Mouse (Mus musculus): ENCODE results near the gene Btbd9. TPM values are rescaled to one million over a fixed set of nuclear protein-coding genes. Genes with fewer than 3 reads are reported as not detected.

Btbd9 gene
- polyA plus RNA-seq, 1 experiment from 2014 or later, result 63.1 TPM

GRCm38 (mm10) chr17:30613350-30613749, 37.1 kb upstream of the Btbd9 start:
- Histone ChIP-seq H3K4me2 (replicated peaks; ENCODE audit: low read depth, low read length) (no peak overlapping the region), H3K27ac (ENCODE audit: low read length) (no peak overlapping the region), H3K36me3 (ENCODE audit: control insufficient read depth, insufficient read depth, low read length) (no peaks in the 10 kb centered on the region), H3K9ac (replicated peaks; ENCODE audit: low read depth, low read length) (no peak overlapping the region), H3K27me3 (ENCODE audit: control insufficient read depth, insufficient read depth, low read length) (no peaks in the 10 kb centered on the region), H3K4me1 (ENCODE audit: control insufficient read depth, insufficient read depth, low read length) (peaks cover 5% of the 10 kb centered on the region), H3K4me3 (ENCODE audit: low read depth, low read length) (no peak overlapping the region), H3K9me3 (ENCODE audit: control insufficient read depth, low read depth, low read length) (no peaks in the 10 kb centered on the region)
- no peak for ATAC-seq (ENCODE audit: insufficient number of reproducible peaks, insufficient read depth, low FRiP score, low read depth)

GRCm38 (mm10) chr17:30612075-30612859, 36.0 kb upstream of the Btbd9 start:
- 0 out of 2 replicates have a peak, but pooled peaks cover 2% of the 10 kb centered on the region for H3K36me3 ChIP-seq (ENCODE audit: control insufficient read depth, insufficient read depth, low read length)
- H3K4me2 ChIP-seq (replicated peaks; ENCODE audit: low read depth, low read length), result peak overlapping the region; percentile 46
- peaks cover 5% of the 10 kb centered on the region for H3K4me1 ChIP-seq (ENCODE audit: control insufficient read depth, insufficient read depth, low read length)
- peak overlapping the region; percentile 77 for H3K9ac ChIP-seq (replicated peaks; ENCODE audit: low read depth, low read length)
- ATAC-seq (ENCODE audit: insufficient number of reproducible peaks, insufficient read depth, low FRiP score, low read depth), result peak; percentile 100
- no peaks in the 10 kb centered on the region for H3K9me3 ChIP-seq (ENCODE audit: control insufficient read depth, low read depth, low read length)
- no peaks in the 10 kb centered on the region for H3K27me3 ChIP-seq (ENCODE audit: control insufficient read depth, insufficient read depth, low read length)
- WGBS, result under 1% methylated on average over 34 of the region's 34 CpGs
- H3K4me3 ChIP-seq (ENCODE audit: low read depth, low read length), result peak overlapping the region; percentile 66
- H3K27ac ChIP-seq (ENCODE audit: low read length), result peak overlapping the region; percentile 77

- no peaks in the 10 kb centered on the region for H3K27me3 ChIP-seq (ENCODE audit: control insufficient read depth, insufficient read depth, low read length)
- peak overlapping the region; percentile 66 for H3K4me3 ChIP-seq (ENCODE audit: low read depth, low read length)
- H3K4me2 ChIP-seq (replicated peaks; ENCODE audit: low read depth, low read length), result peak overlapping the region; percentile 46
- H3K4me1 ChIP-seq (ENCODE audit: control insufficient read depth, insufficient read depth, low read length), result peaks cover 5% of the 10 kb centered on the region
- peak overlapping the region; percentile 77 for H3K27ac ChIP-seq (ENCODE audit: low read length)
- 0 out of 2 replicates have a peak, but pooled peaks cover 4% of the 10 kb centered on the region for H3K36me3 ChIP-seq (ENCODE audit: control insufficient read depth, insufficient read depth, low read length)
- ATAC-seq (ENCODE audit: insufficient number of reproducible peaks, insufficient read depth, low FRiP score, low read depth), result no peak
- 21% methylated on average over 18 of the region's 18 CpGs for WGBS
- peak overlapping the region; percentile 77 for H3K9ac ChIP-seq (replicated peaks; ENCODE audit: low read depth, low read length)
- H3K9me3 ChIP-seq (ENCODE audit: control insufficient read depth, low read depth, low read length), result no peaks in the 10 kb centered on the region
These were observed 35.2 kb upstream of the Btbd9 start for GRCm38 (mm10) chr17:30611221-30612074.

- ATAC-seq (ENCODE audit: insufficient number of reproducible peaks, insufficient read depth, low FRiP score, low read depth), result no peak
- H3K4me1 ChIP-seq (ENCODE audit: control insufficient read depth, insufficient read depth, low read length), result peaks cover 5% of the 10 kb centered on the region
These were observed 34.5 kb upstream of the Btbd9 start for GRCm38 (mm10) chr17:30610739-30611138.

GRCm38 (mm10) chr17:30609980-30610307, 33.7 kb upstream of the Btbd9 start:
- WGBS, result 92% methylated on average over 5 of the region's 5 CpGs

More at GRCm38 (mm10) chr17:30610739-30611138, 34.5 kb upstream of the Btbd9 start:
- Histone ChIP-seq H3K36me3 (ENCODE audit: control insufficient read depth, insufficient read depth, low read length) (0 out of 2 replicates have a peak, but pooled peaks cover 4% of the 10 kb centered on the region), H3K4me2 (replicated peaks; ENCODE audit: low read depth, low read length) (no peak overlapping the region), H3K27me3 (ENCODE audit: control insufficient read depth, insufficient read depth, low read length) (no peaks in the 10 kb centered on the region), H3K9ac (replicated peaks; ENCODE audit: low read depth, low read length) (no peak overlapping the region), H3K4me3 (ENCODE audit: low read depth, low read length) (no peak overlapping the region), H3K9me3 (ENCODE audit: control insufficient read depth, low read depth, low read length) (no peaks in the 10 kb centered on the region), H3K27ac (ENCODE audit: low read length) (no peak overlapping the region)
- 71% methylated on average over 1 of the region's 1 CpGs for WGBS

GRCm38 (mm10) chr17:30609305-30609979, 33.2 kb upstream of the Btbd9 start:
- Histone ChIP-seq H3K36me3 (ENCODE audit: control insufficient read depth, insufficient read depth, low read length) (0 out of 2 replicates have a peak, but pooled peaks cover 4% of the 10 kb centered on the region), H3K4me1 (ENCODE audit: control insufficient read depth, insufficient read depth, low read length) (peaks cover 5% of the 10 kb centered on the region), H3K9ac (replicated peaks; ENCODE audit: low read depth, low read length) (no peak overlapping the region), H3K9me3 (ENCODE audit: control insufficient read depth, low read depth, low read length) (no peaks in the 10 kb centered on the region), H3K4me3 (ENCODE audit: low read depth, low read length) (no peak overlapping the region), H3K27me3 (ENCODE audit: control insufficient read depth, insufficient read depth, low read length) (no peaks in the 10 kb centered on the region), H3K4me2 (replicated peaks; ENCODE audit: low read depth, low read length) (no peak overlapping the region), H3K27ac (ENCODE audit: low read length) (no peak overlapping the region)
- WGBS, result 81% methylated on average over 16 of the region's 16 CpGs
- no peak for ATAC-seq (ENCODE audit: insufficient number of reproducible peaks, insufficient read depth, low FRiP score, low read depth)

More at GRCm38 (mm10) chr17:30609980-30610307, 33.7 kb upstream of the Btbd9 start:
- Histone ChIP-seq H3K4me2 (replicated peaks; ENCODE audit: low read depth, low read length) (no peak overlapping the region), H3K9ac (replicated peaks; ENCODE audit: low read depth, low read length) (no peak overlapping the region), H3K4me1 (ENCODE audit: control insufficient read depth, insufficient read depth, low read length) (peaks cover 5% of the 10 kb centered on the region), H3K9me3 (ENCODE audit: control insufficient read depth, low read depth, low read length) (no peaks in the 10 kb centered on the region), H3K4me3 (ENCODE audit: low read depth, low read length) (no peak overlapping the region), H3K27me3 (ENCODE audit: control insufficient read depth, insufficient read depth, low read length) (no peaks in the 10 kb centered on the region), H3K27ac (ENCODE audit: low read length) (no peak overlapping the region), H3K36me3 (ENCODE audit: control insufficient read depth, insufficient read depth, low read length) (0 out of 2 replicates have a peak, but pooled peaks cover 4% of the 10 kb centered on the region)
- ATAC-seq (ENCODE audit: insufficient number of reproducible peaks, insufficient read depth, low FRiP score, low read depth), result no peak

GRCm38 (mm10) chr17:30607909-30608495, 31.7 kb upstream of the Btbd9 start:
- peaks cover 8% of the 10 kb centered on the region; the same call in 1 of the 2 replicates for H3K36me3 ChIP-seq (ENCODE audit: control insufficient read depth, insufficient read depth, low read length)
- peaks cover 5% of the 10 kb centered on the region for H3K4me1 ChIP-seq (ENCODE audit: control insufficient read depth, insufficient read depth, low read length)
- no peaks in the 10 kb centered on the region for H3K27me3 ChIP-seq (ENCODE audit: control insufficient read depth, insufficient read depth, low read length)
- WGBS, result 73% methylated on average over 8 of the region's 8 CpGs
- no peak overlapping the region for H3K4me2 ChIP-seq (replicated peaks; ENCODE audit: low read depth, low read length)
- H3K4me3 ChIP-seq (ENCODE audit: low read depth, low read length), result no peak overlapping the region
- no peak overlapping the region for H3K9ac ChIP-seq (replicated peaks; ENCODE audit: low read depth, low read length)
- ATAC-seq (ENCODE audit: insufficient number of reproducible peaks, insufficient read depth, low FRiP score, low read depth), result no peak
- no peak overlapping the region for H3K27ac ChIP-seq (ENCODE audit: low read length)
- H3K9me3 ChIP-seq (ENCODE audit: control insufficient read depth, low read depth, low read length), result no peaks in the 10 kb centered on the region

- H3K4me1 ChIP-seq (ENCODE audit: control insufficient read depth, insufficient read depth, low read length), result peaks cover 5% of the 10 kb centered on the region
- no peaks in the 10 kb centered on the region for H3K9me3 ChIP-seq (ENCODE audit: control insufficient read depth, low read depth, low read length)
- whole genome bisulfite sequencing, result 94% methylated on average over 7 of the region's 7 CpGs
- no peak overlapping the region for H3K4me3 ChIP-seq (ENCODE audit: low read depth, low read length)
- no peak overlapping the region for H3K27ac ChIP-seq (ENCODE audit: low read length)
- no peaks in the 10 kb centered on the region for H3K27me3 ChIP-seq (ENCODE audit: control insufficient read depth, insufficient read depth, low read length)
- peaks cover 14% of the 10 kb centered on the region; the same call in 1 of the 2 replicates for H3K36me3 ChIP-seq (ENCODE audit: control insufficient read depth, insufficient read depth, low read length)
- H3K9ac ChIP-seq (replicated peaks; ENCODE audit: low read depth, low read length), result no peak overlapping the region
- H3K4me2 ChIP-seq (replicated peaks; ENCODE audit: low read depth, low read length), result no peak overlapping the region
- ATAC-seq (ENCODE audit: insufficient number of reproducible peaks, insufficient read depth, low FRiP score, low read depth), result no peak
These were observed 31.0 kb upstream of the Btbd9 start for GRCm38 (mm10) chr17:30607330-30607729.

All from stomach, embryonic 14.5 days (tissue).